Mouse (Mus musculus): ENCODE data around the gene Pik3c2a.

Gene Pik3c2a

DNA sequence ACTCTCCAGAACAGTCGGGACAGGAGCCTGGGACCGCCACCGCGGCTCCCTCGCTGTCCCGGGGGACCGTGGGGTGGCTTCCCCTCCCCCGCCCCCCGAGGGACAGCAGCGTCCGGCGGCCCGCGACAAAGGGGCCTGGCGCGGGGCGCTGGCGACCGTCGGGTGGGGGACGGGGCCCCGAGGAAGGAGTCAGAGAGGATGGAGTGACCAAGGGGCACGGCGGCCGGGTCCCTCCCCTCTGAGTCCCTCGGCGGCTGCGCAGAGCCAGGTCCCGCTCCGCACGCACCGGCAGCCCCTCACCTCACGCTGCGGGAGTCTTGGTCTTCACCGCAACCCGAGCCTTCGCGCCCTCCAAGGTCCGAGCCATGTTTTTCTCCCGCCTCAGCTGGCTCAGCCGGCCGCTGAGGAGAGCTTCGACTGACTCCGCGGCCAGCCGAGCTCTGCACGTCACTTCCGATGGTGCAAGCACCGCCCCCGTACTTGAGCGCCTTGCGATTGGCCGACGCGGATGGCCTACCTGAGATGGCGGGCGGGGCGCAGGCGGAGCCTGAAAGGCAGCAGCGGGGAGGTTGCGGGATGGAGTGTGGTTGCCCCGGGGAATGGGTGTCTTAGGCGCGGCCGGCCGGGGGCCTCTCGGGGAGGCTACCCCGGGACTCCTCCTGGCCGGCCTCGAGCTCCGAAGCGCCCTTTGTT is at the start of gene Pik3c2a:
Gene Pik3c2a, minus strand, starts transcription at position 446 of the 693 bp plus-strand sequence.
- peak; percentile 95 to 97 for DNase-seq

DNA sequence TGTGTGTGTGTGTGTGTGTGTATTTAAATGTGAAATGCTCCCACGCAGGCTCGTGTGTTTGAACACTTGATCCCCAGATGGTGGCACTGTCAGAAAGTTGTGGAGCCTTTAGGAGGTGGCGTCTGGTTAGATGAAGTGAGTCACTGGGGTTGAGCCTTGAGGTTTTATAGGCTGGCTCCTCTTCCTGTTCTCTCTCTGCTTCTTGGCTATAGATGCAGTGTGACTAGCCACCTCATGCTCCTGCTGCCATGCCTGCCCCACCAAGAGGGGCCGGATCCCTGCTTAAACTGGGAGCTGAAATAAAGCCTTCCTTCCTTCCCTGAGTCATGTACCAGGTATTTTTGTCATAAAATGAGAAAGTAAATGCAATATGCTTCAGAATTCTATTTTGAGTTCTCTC is 47.9 kb upstream of the Pik3c2a start:
- DNase-seq, result no peak

DNA sequence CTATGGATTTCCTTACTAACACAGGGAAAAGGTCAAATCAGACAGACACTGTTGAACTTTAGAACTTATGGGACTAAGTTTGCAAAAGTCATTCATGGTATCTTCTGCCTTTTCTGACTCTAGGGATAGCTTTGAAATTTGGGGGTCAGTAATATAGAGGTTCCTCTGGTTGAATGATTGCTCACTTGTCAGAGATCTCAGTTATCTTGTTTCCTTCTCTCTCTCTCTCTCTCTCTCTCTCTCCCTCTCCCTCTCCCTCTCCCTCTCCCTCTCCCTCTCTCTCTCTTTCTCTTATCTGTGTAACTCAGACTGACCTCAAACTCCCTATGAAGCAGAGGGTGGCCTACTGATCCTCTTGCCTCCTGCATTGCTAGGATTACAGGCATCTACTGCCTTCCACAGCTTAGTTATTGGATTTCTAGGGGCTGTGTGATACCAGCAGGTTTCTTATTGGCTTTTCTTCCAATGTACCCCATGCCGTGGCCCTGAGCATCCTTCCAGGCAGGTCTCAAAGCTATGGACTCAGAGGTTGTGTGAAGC is 41.9 kb upstream of the Pik3c2a start:
- DNase-seq, result no peak

DNA sequence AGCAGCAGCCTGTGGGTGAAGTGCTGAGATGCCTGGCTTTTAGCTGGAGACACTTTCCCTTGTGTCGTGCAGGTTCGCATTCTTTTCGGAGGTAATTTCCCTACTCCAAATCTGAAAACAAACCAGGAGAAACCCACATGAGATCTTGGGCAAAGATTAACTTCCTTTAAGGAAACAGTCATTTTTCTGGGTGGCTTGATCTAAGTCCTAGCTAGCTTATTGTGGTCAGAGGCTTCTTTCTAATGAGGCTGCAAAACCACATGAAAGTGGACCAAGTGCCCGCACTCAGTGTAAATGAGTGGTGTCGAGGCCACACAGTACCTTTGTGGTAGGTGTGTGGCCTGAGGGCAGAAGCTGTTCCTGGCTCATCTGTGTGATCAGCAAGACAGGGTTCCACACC is 41.0 kb upstream of the Pik3c2a start:
- no peak for DNase-seq

DNA sequence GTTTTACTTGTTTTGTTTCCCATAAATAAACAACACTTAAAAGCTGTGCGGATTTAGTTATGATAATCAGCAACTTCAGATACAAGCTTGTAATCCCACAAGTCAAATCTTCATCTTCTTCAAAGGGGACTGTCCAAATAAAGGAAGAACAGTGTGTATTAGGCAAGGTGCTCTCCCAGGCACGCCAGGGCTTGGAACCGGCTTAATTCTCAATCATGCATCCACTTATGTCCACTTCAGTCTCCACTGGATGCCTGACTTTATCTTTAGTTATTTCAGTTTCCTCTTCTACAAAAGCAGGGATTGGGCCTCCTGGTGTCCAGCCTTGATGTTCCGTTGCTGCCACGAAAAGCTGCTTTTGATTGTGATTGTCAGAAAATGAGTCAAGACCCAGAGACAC is 40.5 kb upstream of the Pik3c2a start:
- DNase-seq, result no peak

DNA sequence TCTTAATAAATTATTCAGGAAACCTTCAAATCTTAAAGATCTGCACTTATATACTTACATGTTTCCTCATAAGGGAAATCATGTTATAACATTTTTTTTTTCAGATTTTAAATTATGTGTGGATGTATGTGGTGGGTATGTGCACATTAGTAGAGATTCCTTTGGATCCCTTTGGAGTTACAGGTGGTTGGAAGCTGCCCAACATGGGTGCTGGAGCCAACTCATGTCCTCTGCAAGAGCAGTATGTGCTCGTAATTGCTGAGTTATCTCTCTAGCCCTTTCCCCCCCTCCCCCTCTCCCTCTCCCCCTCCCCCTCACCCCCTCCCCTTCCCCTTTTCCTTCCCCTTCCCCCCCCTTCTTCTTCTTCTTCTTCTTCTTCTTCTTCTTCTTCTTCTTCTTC is 39.9 kb upstream of the Pik3c2a start:
- peak; percentile 13 to 14 for DNase-seq

DNA sequence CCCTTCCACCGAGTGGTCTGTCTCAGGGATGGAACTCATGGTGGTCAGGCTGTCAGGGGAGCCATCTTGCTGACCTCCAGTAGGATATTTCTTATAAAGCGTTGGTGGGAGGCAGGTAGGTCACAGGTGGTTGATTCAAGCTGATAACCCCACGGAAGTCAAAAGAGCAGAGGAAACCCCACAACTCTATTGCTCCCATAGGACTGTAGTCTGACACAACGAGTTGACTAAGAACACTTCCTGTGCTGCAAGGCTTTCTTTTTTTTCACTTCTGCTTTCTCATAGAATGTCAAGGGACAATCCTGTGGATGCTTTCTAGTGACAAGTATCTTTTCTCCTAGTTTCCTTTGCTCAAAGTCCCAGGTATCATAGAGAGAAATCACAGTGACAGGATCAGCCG is 33.0 kb upstream of the Pik3c2a start:
- no peak for DNase-seq

DNA sequence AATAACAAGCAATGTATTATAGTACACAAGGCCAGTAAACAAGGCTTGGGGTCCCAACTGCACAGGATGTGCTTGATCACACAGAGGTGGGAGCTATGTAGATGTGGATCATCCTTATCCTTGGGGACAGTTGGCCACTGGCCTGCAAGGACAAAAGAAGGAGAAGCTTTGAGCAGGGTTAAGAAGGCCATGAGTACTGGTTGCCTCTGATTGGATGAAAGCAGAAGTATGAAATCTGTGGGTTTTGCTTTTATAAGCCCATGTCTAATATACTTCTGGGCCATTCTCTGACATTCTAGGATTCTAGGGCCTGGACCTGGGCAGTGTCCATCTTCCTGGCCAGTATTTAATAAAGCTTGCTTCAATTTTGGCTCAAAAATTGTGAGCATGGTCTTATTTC is 32.6 kb upstream of the Pik3c2a start:
- DNase-seq, result no peak

DNA sequence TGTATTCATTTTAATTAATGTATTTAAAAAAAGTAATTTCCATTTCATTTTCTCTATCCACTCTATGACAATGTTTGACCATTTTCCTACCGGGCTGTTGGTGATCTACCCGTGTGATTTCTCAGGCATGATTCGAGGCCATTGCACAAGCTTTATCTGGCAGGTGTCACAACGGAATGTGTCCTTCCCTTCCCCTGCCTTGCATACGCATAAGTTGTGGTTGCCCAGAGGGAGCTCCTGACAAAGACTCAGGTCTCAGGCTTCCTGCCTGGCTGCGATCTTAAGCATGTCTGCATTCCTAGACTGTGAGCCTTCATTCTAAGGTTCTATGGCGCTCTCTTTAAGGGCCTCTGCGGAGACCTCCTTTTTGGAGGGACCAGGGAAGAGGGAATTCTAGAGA is 18.9 kb upstream of the Pik3c2a start:
- no peak for DNase-seq

DNA sequence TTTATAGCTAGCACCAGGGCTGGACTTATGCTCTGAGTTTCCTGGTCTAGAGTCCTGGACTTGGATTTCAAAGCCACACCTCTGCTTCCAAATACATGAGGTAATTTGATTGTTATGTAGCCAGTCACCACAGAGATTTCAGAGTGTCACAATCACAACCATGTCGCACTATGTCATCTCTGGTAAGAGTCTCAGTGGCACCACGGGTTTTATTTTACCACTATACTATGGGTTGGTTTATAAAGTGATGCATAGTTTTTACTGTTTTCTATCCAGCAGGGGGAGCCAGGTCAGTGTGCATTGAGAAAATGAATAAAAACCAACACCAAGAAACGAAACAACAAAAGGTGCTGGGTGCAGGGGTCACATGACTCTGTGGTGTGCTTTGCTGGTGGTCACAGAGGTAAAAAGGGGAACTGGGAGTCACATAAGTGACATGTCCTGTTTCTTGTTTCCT is 15.8 kb upstream of the Pik3c2a start:
- peak in 1 of 2 experiments; percentile 7 for DNase-seq

DNA sequence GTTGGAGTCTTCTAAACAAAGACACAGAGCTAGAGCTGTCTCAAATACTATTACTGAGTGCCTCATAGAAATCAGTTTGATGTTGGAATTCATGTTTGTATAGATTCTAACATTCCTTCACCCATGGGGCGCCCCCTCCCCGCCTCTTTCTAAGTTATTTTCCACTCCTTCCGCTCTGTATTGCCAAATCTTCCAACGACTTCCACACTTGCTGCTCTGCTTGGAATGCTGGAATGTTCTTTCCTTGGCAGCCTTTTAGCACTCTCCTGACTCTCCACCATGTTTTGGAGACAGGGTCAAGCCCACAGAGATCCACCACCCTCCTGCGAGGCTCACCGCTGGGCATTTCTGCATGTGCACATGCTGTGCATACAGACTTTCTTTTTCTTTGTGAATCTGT is 14.1 kb upstream of the Pik3c2a start:
- DNase-seq, result no peak

DNA sequence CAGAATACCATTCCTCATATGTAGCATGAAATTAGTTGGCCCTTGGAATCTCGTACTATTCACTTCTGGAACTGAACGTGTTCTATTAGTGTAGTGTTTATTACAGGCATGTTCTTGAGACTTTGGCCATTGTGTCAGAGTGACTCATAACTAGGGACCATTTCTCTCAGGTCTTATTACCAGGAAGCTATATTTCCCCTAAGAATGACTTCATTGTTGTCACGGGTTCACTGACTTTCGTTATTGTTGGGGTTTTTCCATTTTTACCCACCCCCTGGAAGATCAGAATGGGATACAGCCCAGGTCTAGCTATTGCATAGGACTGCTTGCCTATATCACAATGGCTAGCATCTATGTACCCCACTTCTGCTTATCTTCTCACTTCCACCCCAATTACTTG is 13.7 kb upstream of the Pik3c2a start:
- no peak for DNase-seq

DNA sequence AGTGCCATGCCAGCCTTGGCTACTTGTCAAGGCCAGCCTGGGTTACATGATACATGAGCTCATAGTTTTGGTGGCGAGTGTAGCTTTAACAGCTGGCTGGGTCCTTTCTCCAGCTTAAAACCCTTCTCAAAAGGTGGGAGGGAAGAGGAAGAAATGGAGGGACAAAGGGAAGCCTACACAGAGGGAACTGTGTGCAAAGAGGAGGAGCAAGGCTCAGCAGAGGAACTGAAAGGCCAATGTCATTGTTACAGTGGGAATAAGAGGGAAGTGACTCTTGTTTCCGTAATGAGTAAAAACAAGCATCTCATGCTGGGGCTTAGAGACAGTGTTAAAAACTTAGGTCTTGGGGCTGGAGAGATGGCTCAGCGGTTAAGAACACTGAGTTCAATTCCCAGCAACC is 3.4 kb upstream of the Pik3c2a start:
- no peak for DNase-seq

DNA sequence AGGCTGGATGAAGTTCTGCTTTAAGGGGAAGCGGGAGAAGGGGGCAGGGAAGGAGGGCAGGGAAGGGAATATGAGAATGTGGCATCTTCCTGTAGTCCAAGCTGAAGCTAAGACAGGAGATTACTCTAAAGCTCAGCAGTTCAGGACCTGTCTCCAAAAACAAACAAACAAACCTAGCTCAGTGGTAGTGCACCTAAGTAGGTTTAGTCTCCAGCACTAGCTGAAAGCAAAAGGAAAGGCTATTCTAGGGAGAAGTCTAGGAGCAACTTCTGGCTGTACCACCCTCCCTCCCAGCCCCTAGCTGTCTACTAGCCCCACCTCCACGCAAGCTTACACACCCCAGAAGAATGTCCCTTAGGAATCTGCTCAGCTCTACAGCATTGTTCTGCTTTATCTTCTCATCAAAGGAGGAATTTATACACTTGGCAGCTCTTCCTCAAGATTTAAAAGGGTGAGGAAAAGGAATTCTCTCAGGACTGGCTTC is 1.1 kb upstream of the Pik3c2a start:
- DNase-seq, result no peak

DNA sequence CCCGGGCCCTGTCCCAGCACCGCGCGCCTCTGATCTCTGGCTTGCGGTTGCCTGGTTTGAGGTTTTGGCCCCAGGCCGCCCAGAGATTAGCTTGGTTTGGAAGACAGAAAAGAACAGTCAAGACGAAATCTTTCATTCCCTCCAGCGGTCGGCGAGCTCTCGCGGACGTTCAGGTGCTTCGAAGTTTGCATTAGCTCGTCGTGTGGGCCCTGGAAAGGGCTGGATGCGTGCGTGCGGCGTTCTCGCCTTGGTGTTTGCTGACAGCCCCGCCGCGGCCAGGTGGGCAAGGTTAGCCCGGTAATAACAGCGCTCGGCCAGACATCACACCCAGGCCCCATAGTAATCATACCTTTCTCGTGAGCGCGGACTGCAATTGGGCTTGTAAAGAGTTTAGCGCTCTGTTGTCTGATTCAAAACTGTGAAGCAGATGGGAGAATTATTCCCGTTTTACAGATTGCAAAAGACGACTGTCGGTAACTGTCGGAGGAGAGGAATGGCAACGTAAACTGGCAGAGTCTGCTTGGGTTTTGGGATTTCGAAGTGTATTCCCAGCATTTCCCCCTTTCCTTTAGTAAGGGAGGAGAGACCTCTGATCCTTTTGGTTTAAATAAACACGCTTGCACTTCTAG is 562 bp upstream of the Pik3c2a start:
- peak in 1 of 2 experiments; percentile 64 for DNase-seq

DNA sequence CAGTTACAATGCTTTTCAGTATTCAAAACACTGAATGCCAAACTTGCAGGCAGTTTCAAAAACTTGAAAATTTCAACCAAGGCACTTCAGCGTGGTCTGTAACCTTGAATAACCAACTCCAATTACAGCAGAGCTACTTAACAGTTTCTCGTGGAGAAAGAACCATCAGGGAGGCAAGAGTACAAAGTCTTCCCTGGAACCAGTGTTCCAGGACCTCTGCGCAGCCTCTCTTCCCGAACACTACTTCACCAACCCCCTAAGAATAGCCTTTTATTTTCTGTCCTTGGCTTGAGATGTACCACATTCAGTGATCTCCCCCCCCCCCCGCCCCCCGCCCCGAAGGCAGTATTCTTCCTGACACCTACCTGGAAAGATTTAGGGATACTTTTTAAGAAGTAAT is 1.0 kb downstream of the Pik3c2a start:
- no peak for DNase-seq

DNA sequence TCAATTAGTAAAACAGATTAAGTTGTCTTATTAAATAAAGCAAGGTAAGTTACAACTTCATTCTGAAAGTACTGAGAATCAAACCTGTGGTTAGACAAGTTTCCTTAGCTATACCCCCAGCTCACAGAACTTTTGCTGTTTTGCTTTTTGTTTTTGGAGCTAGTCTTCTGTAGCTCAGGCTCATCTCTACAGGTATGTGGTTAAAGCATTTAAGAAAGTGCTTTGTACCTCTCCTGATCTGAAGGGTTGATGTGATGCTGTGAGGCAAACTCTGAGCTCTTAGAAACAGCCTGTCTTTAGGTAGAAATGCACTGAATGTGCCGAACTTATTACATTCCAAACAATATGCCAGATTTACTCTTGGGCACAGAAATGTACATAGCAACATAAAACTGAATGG is 1.9 kb downstream of the Pik3c2a start:
- no peak for DNase-seq

DNA sequence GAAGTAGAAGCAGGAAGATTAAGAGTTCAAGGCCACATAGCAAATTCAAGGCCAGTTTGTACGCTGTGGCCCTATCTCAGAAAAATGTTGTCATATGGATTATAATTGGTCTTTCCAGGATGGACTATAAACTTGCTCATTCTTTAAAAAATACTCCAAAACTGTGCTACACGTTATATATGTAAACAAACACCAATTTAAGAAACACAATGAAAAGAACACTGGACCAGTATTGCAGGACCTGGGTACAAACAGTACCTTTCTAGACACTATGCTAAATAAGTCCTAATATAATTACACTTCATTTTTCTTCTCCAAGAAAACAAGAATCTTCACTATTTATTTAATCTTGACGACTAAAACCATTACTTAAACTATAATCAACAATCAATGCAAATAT is 11.6 kb downstream of the Pik3c2a start:
- DNase-seq, result no peak

DNA sequence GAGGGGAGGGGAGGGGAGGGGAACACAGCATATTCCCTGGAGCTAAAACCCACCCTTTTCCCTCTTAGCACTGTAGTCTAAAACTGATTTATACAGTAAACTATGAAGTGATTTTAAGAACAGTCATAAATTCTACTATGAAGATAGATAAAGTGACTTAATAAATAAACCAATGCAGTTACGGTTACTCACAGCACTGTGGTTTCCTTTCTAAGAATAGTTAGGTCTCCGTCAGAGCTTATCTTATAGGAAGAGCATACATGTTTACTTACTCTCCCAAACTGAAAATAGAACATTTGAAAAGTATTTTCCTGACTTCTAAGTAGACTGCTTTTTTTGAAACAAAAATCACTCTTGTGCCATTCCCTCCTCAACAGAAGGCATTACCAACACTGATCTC is 12.3 kb downstream of the Pik3c2a start:
- no peak for DNase-seq

DNA sequence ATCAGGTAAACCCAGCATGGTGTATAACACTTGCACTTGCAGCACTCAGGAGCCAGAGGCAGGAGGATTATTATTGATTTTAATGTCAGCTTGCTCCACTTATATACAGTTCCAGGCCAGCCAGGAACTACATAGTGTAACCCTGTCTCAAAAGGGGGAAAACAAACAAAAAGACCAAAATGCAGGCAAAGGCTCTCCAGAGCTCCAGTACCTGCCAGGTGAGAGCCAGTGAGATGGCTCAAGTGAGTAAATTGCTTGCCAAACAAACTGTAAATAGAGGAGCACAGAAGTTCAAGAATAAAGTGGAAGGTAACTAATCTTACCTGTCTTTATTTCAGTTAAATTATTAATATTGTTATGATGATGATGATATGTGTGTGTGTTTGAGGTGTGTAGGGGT is 16.0 kb downstream of the Pik3c2a start:
- no peak for DNase-seq

DNA sequence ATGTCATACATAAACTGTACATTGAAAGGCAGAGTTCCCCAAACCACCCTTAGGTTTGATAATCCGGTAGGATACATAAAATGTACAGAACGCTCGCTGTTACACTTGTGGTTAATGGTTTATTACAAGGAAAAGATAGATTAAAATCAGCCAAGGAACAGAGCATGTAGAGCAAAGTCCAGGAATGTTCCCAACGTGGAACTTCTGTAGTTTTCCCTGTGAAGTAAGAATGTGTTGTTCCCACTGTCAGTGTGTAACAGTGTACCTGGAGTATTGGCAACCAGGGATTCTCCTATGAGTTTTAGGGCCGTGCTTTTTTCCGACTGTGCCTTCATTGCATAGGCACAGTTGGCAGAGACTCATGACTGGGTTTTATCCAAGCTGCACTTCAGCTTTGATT is 17.5 kb downstream of the Pik3c2a start:
- no peak for DNase-seq

DNA sequence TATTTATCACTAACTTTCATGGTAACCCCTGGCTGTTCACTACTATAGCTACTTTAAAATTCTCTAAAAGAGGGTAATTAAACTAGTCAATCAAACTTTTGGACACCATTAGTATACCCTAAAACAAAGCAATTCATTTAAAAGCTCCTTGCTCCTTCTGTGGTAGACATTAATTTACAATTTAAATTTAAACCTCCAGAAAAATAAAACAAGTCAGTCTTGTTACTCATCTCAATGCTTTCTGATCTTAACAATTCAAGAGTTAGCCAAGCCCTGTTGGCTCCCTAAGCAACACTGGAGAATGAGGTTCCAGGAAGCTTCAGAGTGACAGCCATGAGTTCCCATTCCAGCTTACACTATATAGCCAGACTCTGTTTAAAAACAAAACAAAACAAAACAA is 22.2 kb downstream of the Pik3c2a start:
- no peak for DNase-seq

DNA sequence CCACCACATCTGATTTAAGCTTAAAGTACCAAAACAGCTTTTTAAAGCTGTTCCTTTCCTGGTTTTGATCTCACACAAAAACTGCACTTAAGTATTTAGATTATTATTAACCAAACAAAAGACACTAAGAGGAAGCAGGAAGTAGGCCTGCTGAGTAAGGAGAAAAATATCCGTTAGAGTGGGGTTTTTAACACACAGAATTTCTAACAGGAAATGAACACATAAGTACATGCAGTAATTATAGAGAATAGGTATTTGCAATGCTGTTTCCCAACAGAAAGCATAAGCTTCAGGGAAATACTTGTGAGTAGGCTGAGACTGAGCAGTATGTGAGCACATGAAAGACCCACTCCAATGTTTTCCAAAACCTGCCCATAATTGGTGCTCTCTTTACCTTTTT is 33.8 kb downstream of the Pik3c2a start:
- no peak for DNase-seq

DNA sequence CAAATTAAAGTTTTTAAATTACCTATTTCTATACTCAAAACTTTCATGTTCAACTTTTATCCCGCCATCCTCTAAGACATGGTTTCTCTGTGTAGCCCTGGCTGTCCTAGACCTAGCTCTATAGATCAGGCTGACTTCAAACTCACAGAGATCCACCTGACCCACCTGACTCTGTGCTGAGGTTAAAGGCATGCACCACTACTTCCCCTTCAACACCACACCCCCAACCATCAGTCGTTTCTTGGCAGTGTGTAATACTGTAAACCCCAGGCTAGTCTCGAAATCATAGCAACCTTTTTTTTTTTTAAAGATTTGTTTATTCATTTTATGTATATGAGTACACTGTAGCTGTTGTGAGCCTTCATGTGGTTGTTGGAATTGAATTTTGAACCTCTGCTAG is 50.9 kb downstream of the Pik3c2a start:
- DNase-seq, result no peak
